Mouse (Mus musculus): ENCODE measurements around the gene Rnf144a. TPM values are rescaled to one million over a fixed set of nuclear protein-coding genes. Genes with fewer than 3 reads are reported as not detected.
A peak's percentile ranks its signal among the peaks of the same experiment; 100 is the strongest.

The Rnf144a gene
- polyA plus RNA-seq, 1 experiment from 2014 or later: 5.0 TPM

DNA sequence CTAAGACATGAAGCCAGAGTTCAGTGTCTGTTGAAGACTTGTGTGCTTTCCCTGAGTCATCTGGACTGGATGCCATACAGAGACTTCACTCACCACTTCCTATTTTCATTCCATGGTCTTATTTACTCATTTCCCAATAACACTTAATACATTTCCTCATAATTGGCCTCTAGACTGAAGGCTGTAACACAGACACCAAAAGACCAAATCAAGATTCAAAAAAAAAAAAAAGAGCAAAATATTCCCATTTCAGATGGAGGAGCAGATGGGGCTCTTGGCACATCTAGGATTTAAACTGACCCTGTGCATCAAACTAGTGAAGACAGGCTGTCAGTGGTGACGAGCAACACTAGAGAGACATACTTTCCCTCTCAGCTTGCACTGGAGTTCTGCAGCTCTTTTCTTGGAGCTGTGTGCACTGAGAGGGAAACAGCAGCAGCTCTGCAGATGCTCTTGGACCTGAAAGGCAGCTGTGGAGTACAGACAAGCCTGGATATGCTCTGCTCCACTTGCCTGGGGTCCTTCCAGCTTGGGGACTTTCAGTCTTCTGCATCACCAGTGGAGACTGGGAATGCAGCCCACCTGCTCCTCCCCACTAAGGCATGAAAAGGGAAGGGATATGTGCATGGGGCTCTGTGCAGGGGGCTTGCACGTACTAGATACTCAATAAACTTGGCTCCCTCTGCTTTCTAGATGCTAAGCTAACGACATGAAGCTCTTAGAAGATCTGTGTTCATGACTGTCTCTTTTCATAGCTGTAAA lies 134.2 kb downstream of the Rnf144a start:
- Histone ChIP-seq H3K4me1 (replicated peaks; ENCODE audit: control insufficient read depth, insufficient read depth) (no peaks in the 10 kb centered on the region), H3K9me3 (ENCODE audit: control insufficient read depth, low read length) (no peaks in the 10 kb centered on the region), H3K36me3 (ENCODE audit: control insufficient read depth, insufficient read depth, low read length) (no peaks in the 10 kb centered on the region), H3K27me3 (ENCODE audit: control insufficient read depth, insufficient read depth, low read length) (no peaks in the 10 kb centered on the region), H3K9ac (ENCODE audit: low read length) (no peak overlapping the region), H3K27ac (replicated peaks) (no peak overlapping the region), H3K4me2 (replicated peaks; ENCODE audit: low read depth) (no peak overlapping the region), H3K4me3 (ENCODE audit: low read depth, low read length) (no peak overlapping the region)
- no peak for DNase-seq (ENCODE audit: low spot score)
- ATAC-seq (ENCODE audit: low FRiP score, low TSS enrichment): no peak
- TF ChIP-seq CTCF (IDR thresholded peaks at IDR 0.05; ENCODE audit: low read depth): no peak
- no peak for TF ChIP-seq EP300 (optimal IDR thresholded peaks at IDR 0.05)
- 61% methylated on average over 3 of the region's 3 CpGs for WGBS

DNA sequence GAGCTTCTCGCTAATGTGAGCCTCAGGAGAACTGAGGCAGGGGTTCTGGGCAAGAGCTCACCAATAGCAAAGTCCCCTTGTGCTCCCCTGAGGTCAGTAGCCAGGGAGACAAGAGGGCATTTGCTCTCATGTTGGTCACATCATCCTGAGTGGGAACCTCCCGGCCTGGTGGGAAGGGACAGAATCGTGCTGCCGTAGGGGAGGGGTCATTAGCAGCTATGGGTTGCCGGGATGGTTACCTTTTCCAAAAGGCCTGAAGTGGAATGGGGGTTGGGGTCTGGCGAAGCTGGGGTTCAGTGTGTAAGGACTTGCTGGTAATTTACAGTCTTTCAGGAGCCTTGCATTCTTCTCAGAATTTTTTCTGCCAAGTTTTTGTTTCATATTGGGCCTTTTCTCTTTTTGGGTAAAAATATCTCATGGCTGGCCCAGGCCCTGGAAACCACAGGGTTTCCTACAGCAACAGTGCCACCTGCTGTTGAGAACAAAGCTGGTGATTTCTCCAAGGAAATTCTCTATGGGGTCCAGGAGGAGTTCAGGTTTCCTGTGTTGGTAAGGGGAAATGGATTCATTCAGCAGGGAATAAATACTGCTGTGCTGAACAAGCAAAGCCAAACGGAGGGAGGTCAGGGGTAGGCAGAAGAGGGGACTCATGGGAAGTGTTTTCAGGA lies 137.9 kb downstream of the Rnf144a start:
- WGBS: 45% methylated on average over 7 of the region's 7 CpGs
- no peak overlapping the region for H3K4me2 ChIP-seq (replicated peaks; ENCODE audit: low read depth)
- ATAC-seq (ENCODE audit: low FRiP score, low TSS enrichment): 0 out of 2 replicates have a peak, but pooled peaks have one; percentile 54
- H3K9me3 ChIP-seq (ENCODE audit: control insufficient read depth, low read length): no peaks in the 10 kb centered on the region
- no peak for TF ChIP-seq EP300 (optimal IDR thresholded peaks at IDR 0.05)
- peak; percentile 81 for TF ChIP-seq CTCF (IDR thresholded peaks at IDR 0.05; ENCODE audit: low read depth)
- H3K27me3 ChIP-seq (ENCODE audit: control insufficient read depth, insufficient read depth, low read length): no peaks in the 10 kb centered on the region
- H3K27ac ChIP-seq (replicated peaks): no peak overlapping the region
- no peak overlapping the region for H3K4me3 ChIP-seq (ENCODE audit: low read depth, low read length)
- no peak overlapping the region for H3K9ac ChIP-seq (ENCODE audit: low read length)
- H3K4me1 ChIP-seq (replicated peaks; ENCODE audit: control insufficient read depth, insufficient read depth): no peaks in the 10 kb centered on the region
- peak; percentile 48 for DNase-seq (ENCODE audit: low spot score)
- H3K36me3 ChIP-seq (ENCODE audit: control insufficient read depth, insufficient read depth, low read length): no peaks in the 10 kb centered on the region

DNA sequence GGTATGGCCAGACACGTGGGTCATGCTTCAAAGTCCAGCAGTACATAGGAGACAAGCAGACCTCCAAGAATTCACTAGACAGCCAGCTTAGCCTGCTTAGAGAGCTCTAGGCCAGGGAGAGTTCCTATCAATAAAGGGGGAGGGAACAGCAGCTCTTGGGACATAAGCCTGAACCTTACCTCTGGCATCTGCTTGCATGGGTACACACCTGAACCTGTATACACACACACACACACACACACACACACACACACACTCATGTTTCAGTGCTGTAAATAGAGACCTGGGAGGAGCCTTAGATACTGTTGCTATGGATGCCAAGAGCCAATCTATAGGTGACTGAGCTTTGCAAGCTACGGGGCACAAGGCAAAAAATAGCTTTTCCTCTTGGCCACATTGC lies 138.5 kb downstream of the Rnf144a start:
- 51% methylated on average over 2 of the region's 2 CpGs for WGBS
- DNase-seq (ENCODE audit: low spot score): peak; percentile 49

More for the DNA sequence above, 138.5 kb downstream of the Rnf144a start:
- H3K4me3 ChIP-seq (ENCODE audit: low read depth, low read length): no peak overlapping the region
- no peaks in the 10 kb centered on the region for H3K27me3 ChIP-seq (ENCODE audit: control insufficient read depth, insufficient read depth, low read length)
- H3K9ac ChIP-seq (ENCODE audit: low read length): no peak overlapping the region
- no peaks in the 10 kb centered on the region for H3K4me1 ChIP-seq (replicated peaks; ENCODE audit: control insufficient read depth, insufficient read depth)
- no peak overlapping the region for H3K4me2 ChIP-seq (replicated peaks; ENCODE audit: low read depth)
- no peaks in the 10 kb centered on the region for H3K36me3 ChIP-seq (ENCODE audit: control insufficient read depth, insufficient read depth, low read length)
- peak; percentile 81 for ATAC-seq (ENCODE audit: low FRiP score, low TSS enrichment)
- no peak overlapping the region for H3K27ac ChIP-seq (replicated peaks)
- no peak for TF ChIP-seq CTCF (IDR thresholded peaks at IDR 0.05; ENCODE audit: low read depth)
- TF ChIP-seq EP300 (optimal IDR thresholded peaks at IDR 0.05): no peak
- no peaks in the 10 kb centered on the region for H3K9me3 ChIP-seq (ENCODE audit: control insufficient read depth, low read length)

Small RNA genes lying within 50 kb of the gene (microRNA-seq; reads per million reads assigned to microRNA genes)
- not detected for gene Mir6538

Other genes with a start within 250 kb of the Rnf144a start
- 0.89 and 1.2 TPM in 2 replicates for gene Rsad2, start 41.2 kb upstream of the Rnf144a start, polyA plus RNA-seq (2015; fragmentation: Nextera tagmentation; extraction: Ambion mirVana)
- gene Cmpk2, start 54.0 kb upstream of the Rnf144a start, polyA plus RNA-seq (2015; fragmentation: Nextera tagmentation; extraction: Ambion mirVana): 2.9 and 4.3 TPM in 2 replicates